Mouse (Mus musculus): ENCODE data around the gene Gbp9.

- TF ChIP-seq POLR2A (IDR thresholded peaks at IDR 0.05; ENCODE audit: borderline replicate concordance, extremely low read depth, low read depth, low read length) (no peak), CTCF (IDR thresholded peaks at IDR 0.05; ENCODE audit: insufficient read depth, low read length) (no peak)
Measured at GRCm38 (mm10) chr5:105113656-105114055, 25.7 kb downstream of the Gbp9 start.
